Mouse (Mus musculus): ENCODE measurements around the gene Gm6710. TPM values are rescaled to one million over a fixed set of nuclear protein-coding genes. Genes with fewer than 3 reads are reported as not detected.
"Not testable (repeated sequence)": the region's sequence is repeated elsewhere in the genome, so short reads cannot be mapped to it uniquely, and the experiment has no call there.

The Gm6710 gene
- 10 to 100 TPM; 21.4 to 25.6 TPM for total RNA-seq (2021)
- long read RNA-seq, experiment 1, transcript Gm6710-201 (4 exons, 1,445 nt): major isoform, 13 of 20 reads
- long read RNA-seq, experiment 1, partial matches to known transcripts: 6 of 20 reads
- long read RNA-seq, experiment 1, other reads (novel, unspliced or antisense): 1 of 20 reads
- long read RNA-seq, experiment 2, transcript Gm6710-201 (4 exons, 1,445 nt): major isoform, 7 of 14 reads
- long read RNA-seq, experiment 2, partial matches to known transcripts: 4 of 14 reads
- long read RNA-seq, experiment 2, other reads (novel, unspliced or antisense): 2 of 14 reads

GRCm38 (mm10) chr2:175869024-175869423 is at the start of gene Gm6710:
Gm6710 (plus strand) TSS chr2:175869219.
- DNase-seq: not testable (repeated sequence)

Other genes with a start within 250 kb of the Gm6710 start
- 1 to 10 TPM in 1 of 2 experiments, not detected in 1; 3.9 TPM for gene Gm11007, start 225.2 kb upstream of the Gm6710 start, total RNA-seq (2021)
- gene Zfp969, start 165.6 kb upstream of the Gm6710 start, total RNA-seq (2021): 1 to 10 TPM in 1 of 2 experiments, not detected in 1; 2.7 TPM
- gene Gm2007, start 127.7 kb upstream of the Gm6710 start, total RNA-seq (2021): 1 to 10 TPM in 1 of 2 experiments, not detected in 1; 3.9 TPM
- 1 to 10 TPM; 4.5 to 8.9 TPM for gene Gm14288, start 68.1 kb upstream of the Gm6710 start, total RNA-seq (2021)
- 1 to 10 TPM; 5.7 to 8.3 TPM for gene Zfp966, start 61.9 kb downstream of the Gm6710 start, total RNA-seq (2021)
- 10 to 100 TPM; 19.5 to 26.5 TPM for gene Gm2026, start 96.1 kb downstream of the Gm6710 start, total RNA-seq (2021)

Data from adrenal gland, postnatal 10 days (tissue).